Mouse (Mus musculus): ENCODE measurements around the gene Tmem82. TPM values are rescaled to one million over a fixed set of nuclear protein-coding genes. Genes with fewer than 3 reads are reported as not detected.

The Tmem82 gene
- polyA plus RNA-seq, 1 experiment from 2014 or later: not detected

DNA sequence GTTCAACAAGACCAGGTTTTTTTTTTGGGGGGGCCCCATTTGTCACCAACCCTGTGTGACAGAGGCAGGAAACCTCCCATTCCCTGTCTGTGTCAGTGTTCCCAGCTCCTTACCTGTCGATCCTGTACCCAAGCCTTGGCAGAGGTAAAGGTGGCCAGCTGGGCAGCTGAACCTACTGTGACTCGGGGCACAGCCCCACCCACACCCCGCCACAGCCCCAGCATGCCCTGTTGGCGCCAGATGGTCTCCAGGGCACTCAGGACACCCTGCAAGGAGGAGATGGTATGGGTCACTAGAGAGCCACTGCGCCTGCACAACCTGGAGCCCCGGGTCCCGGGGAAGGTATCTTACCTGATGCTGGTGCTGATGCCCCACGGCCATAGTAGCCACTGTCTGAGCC lies 3.7 kb upstream of the Tmem82 start:
- Histone ChIP-seq H3K9ac (no peak overlapping the region), H3K4me3 (replicated peaks; ENCODE audit: low read length) (no peak overlapping the region), H3K27me3 (ENCODE audit: control insufficient read depth, insufficient read depth, low read length) (peaks cover 10% of the 10 kb centered on the region), H3K36me3 (replicated peaks; ENCODE audit: control insufficient read depth, insufficient read depth) (peaks cover 23% of the 10 kb centered on the region), H3K9me3 (ENCODE audit: control insufficient read depth, low read length) (no peaks in the 10 kb centered on the region), H3K4me2 (replicated peaks) (no peak overlapping the region), H3K4me1 (replicated peaks; ENCODE audit: control insufficient read depth, insufficient read depth, low read length) (peaks cover 8% of the 10 kb centered on the region), H3K27ac (no peak overlapping the region)
- DNase-seq (ENCODE audit: low spot score) (no peak), ATAC-seq (ENCODE audit: low FRiP score) (no peak)
- WGBS: 85% methylated on average over 8 of the region's 8 CpGs

DNA sequence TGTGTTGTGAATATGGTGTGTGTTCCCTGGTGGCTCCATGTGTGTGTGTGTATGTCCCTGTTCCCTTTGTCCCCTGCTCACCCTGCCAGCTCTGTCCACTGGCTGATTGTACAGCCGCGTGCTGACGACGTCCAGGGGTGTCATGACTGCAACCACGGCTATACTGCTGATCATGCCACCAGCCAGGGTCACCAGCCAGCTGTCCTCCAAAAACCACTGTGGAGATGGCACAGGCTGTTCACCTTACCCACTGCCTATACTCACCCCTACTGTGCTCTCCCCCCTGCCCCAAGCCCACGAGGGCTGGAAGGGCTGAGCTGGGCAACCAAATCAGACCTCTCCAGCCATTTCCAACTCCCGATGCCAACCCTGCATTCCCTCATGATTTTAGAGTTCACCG lies 2.9 kb upstream of the Tmem82 start:
- peaks cover 10% of the 10 kb centered on the region for H3K27me3 ChIP-seq (ENCODE audit: control insufficient read depth, insufficient read depth, low read length)
- 87% methylated on average over 8 of the region's 8 CpGs for WGBS
- DNase-seq (ENCODE audit: low spot score) (no peak), ATAC-seq (ENCODE audit: low FRiP score) (no peak)
- no peak overlapping the region for H3K4me2 ChIP-seq (replicated peaks)
- H3K27ac ChIP-seq: no peak overlapping the region
- H3K9me3 ChIP-seq (ENCODE audit: control insufficient read depth, low read length): no peaks in the 10 kb centered on the region
- H3K4me3 ChIP-seq (replicated peaks; ENCODE audit: low read length): no peak overlapping the region
- H3K36me3 ChIP-seq (replicated peaks; ENCODE audit: control insufficient read depth, insufficient read depth): peaks cover 15% of the 10 kb centered on the region
- peaks cover 8% of the 10 kb centered on the region for H3K4me1 ChIP-seq (replicated peaks; ENCODE audit: control insufficient read depth, insufficient read depth, low read length)
- no peak overlapping the region for H3K9ac ChIP-seq

DNA sequence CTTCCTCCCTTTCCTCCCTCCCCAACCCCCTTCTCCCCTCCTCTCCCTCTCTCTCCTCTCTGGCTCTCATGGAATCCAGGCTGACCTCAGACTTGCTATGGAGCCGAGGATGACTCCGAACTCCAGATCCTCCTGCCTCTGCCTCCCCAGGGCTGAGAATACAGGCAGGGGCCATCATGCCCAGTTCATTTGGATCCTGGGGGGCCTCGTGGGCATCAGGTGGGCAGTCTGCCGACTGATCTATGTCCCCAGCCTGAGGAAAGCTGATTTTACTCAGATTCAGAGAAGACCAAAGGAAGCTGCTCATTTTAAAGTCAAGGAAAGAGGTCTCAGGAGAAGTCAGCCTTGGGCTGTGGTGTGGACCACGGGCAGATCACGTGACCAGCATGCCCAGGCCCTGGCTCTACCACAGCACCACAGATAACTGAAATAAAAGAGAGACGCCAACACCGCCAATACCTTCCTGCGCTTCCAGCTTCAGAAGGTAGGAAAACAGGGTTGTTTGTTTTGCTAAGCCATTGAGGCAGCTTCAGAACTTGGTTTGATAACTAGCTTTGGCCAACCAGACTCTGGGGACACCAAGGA lies 958 bp upstream of the Tmem82 start:
- ATAC-seq (ENCODE audit: low FRiP score): no peak
- no peak overlapping the region for H3K4me3 ChIP-seq (replicated peaks; ENCODE audit: low read length)
- H3K27me3 ChIP-seq (ENCODE audit: control insufficient read depth, insufficient read depth, low read length): peaks cover 10% of the 10 kb centered on the region
- DNase-seq (ENCODE audit: low spot score): no peak
- H3K4me1 ChIP-seq (replicated peaks; ENCODE audit: control insufficient read depth, insufficient read depth, low read length): peaks cover 8% of the 10 kb centered on the region
- H3K36me3 ChIP-seq (replicated peaks; ENCODE audit: control insufficient read depth, insufficient read depth): no peaks in the 10 kb centered on the region
- no peaks in the 10 kb centered on the region for H3K9me3 ChIP-seq (ENCODE audit: control insufficient read depth, low read length)
- 90% methylated on average over 9 of the region's 9 CpGs for WGBS
- no peak overlapping the region for H3K4me2 ChIP-seq (replicated peaks)
- no peak overlapping the region for H3K9ac ChIP-seq
- no peak overlapping the region for H3K27ac ChIP-seq

DNA sequence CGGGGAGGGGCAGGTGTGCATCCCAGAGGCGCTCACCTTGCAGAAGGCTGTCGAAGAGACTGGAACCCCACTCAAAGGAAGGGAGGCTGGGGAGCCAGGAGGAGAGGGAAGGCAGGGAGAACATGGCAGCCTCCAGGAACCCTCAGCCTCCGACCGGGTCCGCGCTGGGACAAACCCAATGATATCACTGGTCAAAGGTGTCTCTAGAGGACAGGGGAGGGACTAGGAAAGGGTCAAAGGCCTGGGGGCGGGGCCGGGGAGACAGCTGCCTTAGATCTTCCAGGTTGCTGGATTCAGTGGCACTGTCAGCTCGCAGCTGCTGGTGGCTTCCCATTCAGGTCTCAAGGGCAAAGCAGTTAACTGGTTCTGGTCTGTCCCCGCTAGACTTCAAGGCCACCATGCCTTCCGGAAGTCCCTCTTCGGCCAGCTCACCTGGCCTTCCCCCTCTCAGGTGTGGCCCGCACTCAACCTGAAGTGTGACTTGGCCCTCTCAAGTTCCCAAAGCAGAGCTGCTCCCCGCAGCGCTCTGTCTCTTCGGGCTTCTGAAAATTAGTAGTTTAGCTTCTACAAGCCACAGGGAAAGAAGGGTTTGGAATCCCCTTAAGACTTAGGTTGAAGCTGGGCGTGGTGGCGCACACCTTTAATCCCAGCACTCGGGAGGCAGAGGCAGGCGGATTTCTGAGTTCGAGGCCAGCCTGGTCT lies 419 bp downstream of the Tmem82 start:
- Histone ChIP-seq H3K27me3 (ENCODE audit: control insufficient read depth, insufficient read depth, low read length) (peaks cover 10% of the 10 kb centered on the region), H3K27ac (no peak overlapping the region), H3K4me1 (replicated peaks; ENCODE audit: control insufficient read depth, insufficient read depth, low read length) (peaks cover 8% of the 10 kb centered on the region), H3K36me3 (replicated peaks; ENCODE audit: control insufficient read depth, insufficient read depth) (no peaks in the 10 kb centered on the region), H3K4me3 (replicated peaks; ENCODE audit: low read length) (no peak overlapping the region; the same call in 1 of the 2 replicates), H3K9ac (0 out of 2 replicates have a peak overlapping the region, but pooled peaks have one; percentile 7), H3K4me2 (replicated peaks) (peak overlapping the region; percentile 39), H3K9me3 (ENCODE audit: control insufficient read depth, low read length) (no peaks in the 10 kb centered on the region)
- 10% methylated on average over 21 of the region's 22 CpGs for WGBS
- DNase-seq (ENCODE audit: low spot score) (no peak), ATAC-seq (ENCODE audit: low FRiP score) (no peak; the same call in 1 of the 2 replicates)

DNA sequence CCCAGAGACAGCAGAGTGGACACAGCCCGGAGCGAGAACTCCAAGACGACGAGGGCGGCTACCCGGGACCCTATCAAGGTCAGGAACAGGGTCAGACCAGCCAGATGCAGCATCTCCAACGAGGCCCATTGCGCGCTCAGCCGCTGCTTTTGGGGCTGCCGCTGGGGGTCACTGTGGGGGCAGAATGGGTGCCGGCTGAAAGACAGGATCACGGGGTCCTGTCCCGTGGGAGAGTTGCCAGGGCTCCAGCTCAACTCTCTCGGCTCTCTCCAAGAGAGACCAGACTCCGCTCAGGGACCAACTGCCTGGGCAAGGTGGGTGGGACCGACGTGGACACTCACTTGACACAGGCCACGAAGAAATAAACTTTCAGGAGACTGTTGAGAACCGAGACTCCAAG lies 1.1 kb downstream of the Tmem82 start:
- DNase-seq (ENCODE audit: low spot score) (peak; percentile 35), ATAC-seq (ENCODE audit: low FRiP score) (peak; percentile 15; the same call in 1 of the 2 replicates)
- Histone ChIP-seq H3K36me3 (replicated peaks; ENCODE audit: control insufficient read depth, insufficient read depth) (no peaks in the 10 kb centered on the region), H3K4me3 (replicated peaks; ENCODE audit: low read length) (no peak overlapping the region; the same call in 1 of the 2 replicates), H3K9me3 (ENCODE audit: control insufficient read depth, low read length) (no peaks in the 10 kb centered on the region), H3K4me2 (replicated peaks) (peak overlapping the region; percentile 39), H3K9ac (no peak overlapping the region), H3K27me3 (ENCODE audit: control insufficient read depth, insufficient read depth, low read length) (peaks cover 10% of the 10 kb centered on the region), H3K27ac (no peak overlapping the region), H3K4me1 (replicated peaks; ENCODE audit: control insufficient read depth, insufficient read depth, low read length) (peaks cover 8% of the 10 kb centered on the region)
- 5% methylated on average over 20 of the region's 20 CpGs for WGBS

DNA sequence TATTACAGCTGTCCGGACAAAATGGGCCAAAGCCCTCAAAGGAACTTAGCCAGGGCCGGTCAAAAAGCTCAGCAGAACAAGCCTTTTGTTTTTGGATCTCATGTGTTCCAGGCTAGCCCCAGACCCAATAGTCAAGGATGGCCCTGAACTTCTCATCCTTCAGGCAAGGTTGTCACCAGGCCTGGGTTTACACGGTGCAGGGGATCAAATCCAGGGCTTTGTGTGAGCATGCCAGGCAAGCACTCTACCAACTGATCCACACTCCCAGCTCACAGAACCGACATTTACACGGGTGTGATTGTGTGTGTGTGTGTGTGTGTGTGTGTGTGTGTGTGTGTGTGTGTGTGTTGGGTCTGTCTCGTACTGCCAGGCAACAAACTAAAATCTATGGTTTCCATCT lies 1.6 kb downstream of the Tmem82 start:
- Histone ChIP-seq H3K9ac (no peak overlapping the region), H3K27ac (no peak overlapping the region), H3K4me3 (replicated peaks; ENCODE audit: low read length) (no peak overlapping the region), H3K9me3 (ENCODE audit: control insufficient read depth, low read length) (no peaks in the 10 kb centered on the region), H3K4me1 (replicated peaks; ENCODE audit: control insufficient read depth, insufficient read depth, low read length) (peaks cover 8% of the 10 kb centered on the region), H3K27me3 (ENCODE audit: control insufficient read depth, insufficient read depth, low read length) (peaks cover 10% of the 10 kb centered on the region), H3K4me2 (replicated peaks) (no peak overlapping the region), H3K36me3 (replicated peaks; ENCODE audit: control insufficient read depth, insufficient read depth) (no peaks in the 10 kb centered on the region)
- no peak for DNase-seq (ENCODE audit: low spot score)
- ATAC-seq (ENCODE audit: low FRiP score): no peak
- 84% methylated on average over 6 of the region's 6 CpGs for WGBS

DNA sequence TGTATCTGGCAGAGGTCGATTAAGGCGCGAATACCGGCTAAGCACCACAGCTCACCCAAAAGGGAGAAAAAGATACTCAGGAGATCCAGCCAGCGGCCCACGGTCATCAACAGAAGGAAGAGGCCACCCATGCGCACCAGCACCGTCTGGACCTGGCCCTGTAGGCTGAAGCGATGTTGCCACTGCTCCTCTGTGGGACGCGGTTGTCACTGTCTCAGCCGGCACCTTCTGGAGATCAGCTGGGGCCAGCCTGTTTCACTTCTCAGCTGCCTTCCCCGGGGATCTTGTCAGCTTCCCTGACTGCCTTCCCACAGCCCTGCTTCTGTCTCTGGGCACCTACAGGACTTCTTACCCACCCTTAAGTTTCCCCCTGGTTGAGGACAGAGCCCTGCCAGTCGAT lies 3.5 kb downstream of the Tmem82 start:
- no peak overlapping the region for H3K4me2 ChIP-seq (replicated peaks)
- no peak for ATAC-seq (ENCODE audit: low FRiP score)
- H3K9ac ChIP-seq: no peak overlapping the region
- peaks cover 8% of the 10 kb centered on the region for H3K4me1 ChIP-seq (replicated peaks; ENCODE audit: control insufficient read depth, insufficient read depth, low read length)
- H3K36me3 ChIP-seq (replicated peaks; ENCODE audit: control insufficient read depth, insufficient read depth): no peaks in the 10 kb centered on the region
- no peak overlapping the region for H3K27ac ChIP-seq
- no peak overlapping the region for H3K4me3 ChIP-seq (replicated peaks; ENCODE audit: low read length)
- no peak for DNase-seq (ENCODE audit: low spot score)
- peaks cover 10% of the 10 kb centered on the region for H3K27me3 ChIP-seq (ENCODE audit: control insufficient read depth, insufficient read depth, low read length)
- 82% methylated on average over 14 of the region's 14 CpGs for WGBS
- no peaks in the 10 kb centered on the region for H3K9me3 ChIP-seq (ENCODE audit: control insufficient read depth, low read length)

DNA sequence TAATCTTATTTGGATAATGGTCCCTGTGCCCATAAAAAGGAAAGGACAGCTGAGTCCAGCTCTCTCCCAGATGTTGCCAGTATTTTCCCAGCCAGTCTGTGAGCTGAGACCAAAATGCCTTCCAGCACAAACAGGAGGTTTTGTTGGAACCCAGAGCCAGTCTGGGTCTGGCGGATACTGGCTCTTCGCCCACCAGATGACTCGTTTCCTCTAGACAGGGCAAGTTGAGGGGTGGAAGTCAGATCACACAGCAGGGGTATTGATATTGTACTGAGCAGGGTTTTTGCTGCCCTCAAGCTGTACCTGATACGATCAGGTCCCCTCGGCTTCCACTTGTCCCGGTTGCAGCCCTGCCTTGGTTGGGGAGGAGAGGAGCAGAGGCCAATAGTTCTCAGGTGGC lies 8.9 kb downstream of the Tmem82 start:
- no peaks in the 10 kb centered on the region for H3K9me3 ChIP-seq (ENCODE audit: control insufficient read depth, low read length)
- no peak for ATAC-seq (ENCODE audit: low FRiP score)
- H3K27me3 ChIP-seq (ENCODE audit: control insufficient read depth, insufficient read depth, low read length): no peaks in the 10 kb centered on the region
- no peak overlapping the region for H3K27ac ChIP-seq
- no peak overlapping the region for H3K4me3 ChIP-seq (replicated peaks; ENCODE audit: low read length)
- H3K9ac ChIP-seq: no peak overlapping the region
- no peaks in the 10 kb centered on the region for H3K36me3 ChIP-seq (replicated peaks; ENCODE audit: control insufficient read depth, insufficient read depth)
- no peaks in the 10 kb centered on the region for H3K4me1 ChIP-seq (replicated peaks; ENCODE audit: control insufficient read depth, insufficient read depth, low read length)
- WGBS: 78% methylated on average over 6 of the region's 6 CpGs
- no peak for DNase-seq (ENCODE audit: low spot score)
- H3K4me2 ChIP-seq (replicated peaks): no peak overlapping the region

DNA sequence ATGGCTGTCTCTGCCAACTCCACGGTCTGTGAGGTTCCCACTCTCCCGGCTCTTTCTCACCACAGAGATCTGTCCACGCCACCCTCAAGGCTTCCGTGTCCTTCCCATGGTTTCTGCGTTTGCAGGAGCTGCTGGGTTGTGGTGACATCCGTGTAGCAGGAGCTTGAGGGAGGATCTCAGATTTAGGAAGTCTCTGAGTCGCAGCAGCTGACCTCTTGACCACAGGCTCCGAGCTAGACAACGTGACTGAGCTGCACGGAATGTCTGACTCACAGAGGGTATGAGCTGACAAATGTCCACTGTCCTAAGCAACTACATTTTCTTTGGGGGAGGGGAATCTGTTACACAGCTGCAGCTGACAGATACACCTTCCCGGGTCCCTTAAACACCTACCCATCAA lies 12.6 kb downstream of the Tmem82 start, which contains the start of gene Fblim1:
Gene Fblim1, minus strand, starts transcription at position 236 of the 400 bp plus-strand sequence.
- H3K4me3 ChIP-seq (replicated peaks; ENCODE audit: low read length): no peak within 1 kb of the TSS
- H3K4me1 ChIP-seq (replicated peaks; ENCODE audit: control insufficient read depth, insufficient read depth, low read length): no peaks in the 10 kb centered on the region
- no peak within 1 kb of the TSS for H3K27ac ChIP-seq
- ATAC-seq (ENCODE audit: low FRiP score) (no peak), DNase-seq (ENCODE audit: low spot score) (no peak)
- H3K9me3 ChIP-seq (ENCODE audit: control insufficient read depth, low read length): no peaks in the 10 kb centered on the region
- 88% methylated on average over 11 of the region's 11 CpGs for WGBS
- no peaks in the 10 kb centered on the region for H3K36me3 ChIP-seq (replicated peaks; ENCODE audit: control insufficient read depth, insufficient read depth)
- H3K9ac ChIP-seq: no peak within 1 kb of the TSS
- H3K27me3 ChIP-seq (ENCODE audit: control insufficient read depth, insufficient read depth, low read length): no peaks in the 10 kb centered on the region
- H3K4me2 ChIP-seq (replicated peaks): no peak within 1 kb of the TSS

Data from hindbrain, embryonic 14.5 days (tissue).